Mouse (Mus musculus) Patski (cell line): ENCODE results near the gene Rfwd3. TPM values are rescaled to one million over a fixed set of nuclear protein-coding genes. Genes with fewer than 3 reads are reported as not detected.
"Not testable (repeated sequence)": the region's sequence is repeated elsewhere in the genome, so short reads cannot be mapped to it uniquely, and the experiment has no call there.

Experiments used
- ATAC-seq: fragments of 100-300 bp; one replicate; pipeline ENCODE4 v1.8.0; 2021
- CTCF ChIA-PET: fragments of 350-600 bp; sonication (Branson Sonifier 250); formaldehyde crosslinking; loops from one replicate; lab custom pipeline; 2022; ENCODE audit warnings: inconsistent platforms; lab: Charles Lee
- POLR2A ChIA-PET: fragments of 350-600 bp; sonication (Branson Sonifier 250); formaldehyde crosslinking; loops from one replicate; lab custom pipeline; 2022; ENCODE audit warnings: antibody characterized with exemption, inconsistent platforms; lab: Charles Lee
- DNase-seq: peaks from one replicate; pipeline ENCODE4 v3.0.0-alpha.2; 2011; ENCODE audit warnings: low read depth, low spot score
- H3K27me3 ChIP-seq: fragments of 371-371 bp; one replicate; pipeline ENCODE4 v1.5.1; 2021
- CTCF ChIP-seq: fragments of 100-300 bp; IDR thresholded peaks from one replicate; pipeline ENCODE4 v1.5.1; 2021
- in situ Hi-C: fragments of 300-500 bp; cut with MboI; formaldehyde crosslinking; loops from 3 replicates; pipeline ENCODE4 v1.11.1; 2018; ENCODE audit warnings: low pct_unique_long_range_greater_than_20kb, mixed read lengths
- polyA plus RNA-seq: library from polyadenylated mRNA; unstranded; gene quantifications from one replicate; pipeline ENCODE4 v1.2.3, GENCODE M21; 2021

The Rfwd3 gene
- 39.5 TPM for polyA plus RNA-seq

- ATAC-seq (peak; percentile 99), DNase-seq (peak; percentile 89)
- POLR2A ChIA-PET, result interaction anchor here (0.7 to 1.1 kb wide), 3 partner anchors 9 to 280 kb away, joined by 3 to 4 read pairs (median 4); no protein-coding TSS in a partner anchor
- CTCF ChIA-PET, result interaction anchor here (0.9 kb wide), 1 partner anchor 11 kb away, joined by 3 read pairs; no protein-coding TSS in a partner anchor
- no peak for TF ChIP-seq CTCF
- no peaks in the 10 kb centered on the region for H3K27me3 ChIP-seq
- in situ Hi-C loops, result no loop called here
Measured at GRCm38 (mm10) chr8:111299821-111300568, at the start of gene Rfwd3. TSS of gene Rfwd3 (minus strand) at chr8:111300222.

GRCm38 (mm10) chr8:111343225-111343624 lies 43.2 kb upstream of the Rfwd3 start:
- in situ Hi-C loops, result loop anchor here (5.0 to 10.0 kb wide), 3 partner anchors 94 to 322 kb away; no protein-coding TSS in a partner anchor
- CTCF ChIA-PET, result interaction anchor here (0.8 to 2.7 kb wide), 13 partner anchors 10 to 104 kb away, joined by 3 to 29 read pairs (median 6); no protein-coding TSS in a partner anchor
- ATAC-seq (peak; percentile 76), DNase-seq (peak; percentile 10)
- no peaks in the 10 kb centered on the region for H3K27me3 ChIP-seq
- TF ChIP-seq CTCF, result peak; percentile 98
- POLR2A ChIA-PET, result interaction anchor here (0.7 kb wide), 1 partner anchor 97 kb away, joined by 3 read pairs; no protein-coding TSS in a partner anchor

- in situ Hi-C loops, result loop anchor here (5.0 to 10.0 kb wide), 3 partner anchors 97 to 325 kb away; no protein-coding TSS in a partner anchor
- H3K27me3 ChIP-seq, result no peaks in the 10 kb centered on the region
- ATAC-seq (no peak), DNase-seq (no peak)
- CTCF ChIA-PET, result interaction anchor here (0.9 kb wide), 1 partner anchor 10 kb away, joined by 3 read pairs; no protein-coding TSS in a partner anchor
- POLR2A ChIA-PET, result no interaction called here
- TF ChIP-seq CTCF, result no peak
Measured at GRCm38 (mm10) chr8:111340186-111340585, 40.2 kb upstream of the Rfwd3 start.

DNA sequence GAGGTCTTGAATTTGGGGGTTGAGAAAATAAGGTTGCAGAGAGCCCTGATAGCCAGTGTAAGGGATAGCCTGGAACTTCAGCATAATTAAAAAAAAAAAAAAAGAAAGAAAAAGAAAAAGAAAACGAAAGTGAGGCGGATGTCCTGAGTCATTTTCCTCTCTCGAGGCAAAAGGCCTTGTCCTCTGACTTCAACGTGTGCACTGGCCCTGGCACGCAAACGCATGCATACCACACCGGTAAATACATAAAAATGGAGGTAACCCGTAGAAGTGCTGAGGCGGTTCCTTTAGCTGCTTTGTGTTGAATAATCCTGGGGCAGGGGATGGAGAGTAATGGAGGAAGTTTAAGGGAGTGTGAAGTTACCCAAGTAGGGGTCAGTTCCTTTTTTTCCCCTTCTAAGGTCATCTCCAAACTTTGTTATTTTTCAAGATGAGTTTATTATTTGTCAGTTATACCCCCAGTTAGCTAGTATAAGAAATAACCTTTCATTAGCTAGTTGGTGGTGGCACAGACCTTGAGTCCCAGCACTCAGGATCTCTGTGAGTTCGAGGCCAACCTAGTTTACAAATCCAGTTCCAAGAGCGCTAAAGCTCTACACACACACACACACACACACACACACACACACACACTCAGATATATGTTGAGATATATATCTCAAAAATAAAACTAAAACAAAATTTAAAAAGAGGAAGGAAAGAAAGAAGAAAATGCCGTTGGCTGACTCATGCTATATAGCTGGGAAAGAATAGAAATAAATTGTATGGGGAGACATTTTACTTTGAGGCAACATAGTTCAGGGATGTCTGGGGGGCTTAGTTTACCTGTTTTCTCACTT lies 38.6 kb upstream of the Rfwd3 start:
- DNase-seq (no peak), ATAC-seq (no peak)
- H3K27me3 ChIP-seq, result no peaks in the 10 kb centered on the region
- ChIA-PET CTCF (interaction anchor here (0.7 to 1.6 kb wide), 4 partner anchors 22 to 104 kb away, joined by 3 to 5 read pairs (median 4); no protein-coding TSS in a partner anchor), POLR2A (interaction anchor here (0.7 kb wide), 1 partner anchor 84 kb away, joined by 3 read pairs; no protein-coding TSS in a partner anchor)
- TF ChIP-seq CTCF, result no peak
- in situ Hi-C loops, result no loop called here

DNA sequence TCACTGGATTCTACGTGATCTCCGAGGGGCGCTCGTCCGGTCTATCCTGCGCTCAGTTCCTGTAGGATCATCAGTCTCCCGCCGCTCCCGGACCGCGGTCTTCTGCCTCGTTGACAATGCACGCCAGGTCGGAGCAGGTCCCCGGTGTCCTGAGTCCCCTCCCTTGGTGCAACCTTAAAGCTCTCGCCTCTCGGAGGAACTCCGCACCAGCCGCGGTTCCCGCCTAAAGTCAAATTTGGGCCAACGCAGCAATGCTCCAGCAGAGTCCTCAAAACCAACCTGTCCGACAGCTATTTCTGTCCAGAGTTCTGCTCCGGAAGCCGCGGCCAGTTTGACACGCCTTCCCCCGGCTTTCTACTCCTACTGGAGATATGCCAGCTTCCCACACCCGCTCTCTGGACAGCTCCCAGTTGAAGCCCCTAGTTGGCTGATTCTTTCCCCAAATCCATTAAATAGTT lies 37.9 kb upstream of the Rfwd3 start, which contains the start of gene Mlkl:
Gene Mlkl (minus strand): TSS at position 288 of the 458 bp plus-strand sequence.
- ATAC-seq (peak; percentile 58), DNase-seq (peak; percentile 20)
- TF ChIP-seq CTCF, result no peak
- in situ Hi-C loops, result no loop called here
- ChIA-PET POLR2A (no interaction called here), CTCF (interaction anchor here (1.0 to 1.6 kb wide), 3 partner anchors 21 to 105 kb away, joined by 3 to 5 read pairs (median 5); no protein-coding TSS in a partner anchor)
- H3K27me3 ChIP-seq, result no peaks in the 10 kb centered on the region

GRCm38 (mm10) chr8:111337311-111337889 lies 37.4 kb upstream of the Rfwd3 start:
- no peak for TF ChIP-seq CTCF
- in situ Hi-C loops, result no loop called here
- ChIA-PET POLR2A (no interaction called here), CTCF (interaction anchor here (1.0 kb wide), 1 partner anchor 21 kb away, joined by 3 read pairs; no protein-coding TSS in a partner anchor)
- peak; percentile 20 for ATAC-seq
- H3K27me3 ChIP-seq, result no peaks in the 10 kb centered on the region
- DNase-seq, result no peak

- peak; percentile 52 for TF ChIP-seq CTCF
- ATAC-seq (no peak), DNase-seq (no peak)
- POLR2A ChIA-PET, result no interaction called here
- CTCF ChIA-PET, result no interaction called here
- H3K27me3 ChIP-seq, result no peaks in the 10 kb centered on the region
- in situ Hi-C loops, result no loop called here
Measured at GRCm38 (mm10) chr8:111336692-111337091, 36.7 kb upstream of the Rfwd3 start.

- no peak for TF ChIP-seq CTCF
- CTCF ChIA-PET, result no interaction called here
- no peak for DNase-seq
- in situ Hi-C loops, result no loop called here
- no peak for ATAC-seq
- POLR2A ChIA-PET, result no interaction called here
- H3K27me3 ChIP-seq, result peaks cover 9% of the 10 kb centered on the region
Measured at GRCm38 (mm10) chr8:111325222-111325790, 25.3 kb upstream of the Rfwd3 start.

DNA sequence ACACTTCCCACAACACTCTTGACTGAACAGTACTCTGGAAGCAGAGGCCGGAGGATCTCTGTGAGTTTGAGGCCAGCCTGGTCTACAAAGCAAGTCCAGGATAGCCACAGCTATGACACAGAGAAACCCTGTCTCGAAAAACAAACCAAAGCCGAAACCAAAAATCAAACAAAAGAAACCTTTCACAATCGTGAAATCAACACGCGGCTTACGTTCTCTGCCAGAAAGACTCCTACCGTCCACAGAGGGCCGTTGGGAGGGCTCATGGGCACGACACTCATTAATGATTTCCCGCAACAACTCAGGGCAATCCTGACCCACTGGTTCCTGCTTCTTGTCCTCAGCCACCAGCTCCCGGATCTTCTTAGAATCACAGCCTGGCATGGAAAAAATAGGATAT lies 14.7 kb upstream of the Rfwd3 start:
- ChIA-PET POLR2A (no interaction called here), CTCF (no interaction called here)
- no peak for TF ChIP-seq CTCF
- in situ Hi-C loops, result no loop called here
- ATAC-seq (no peak), DNase-seq (no peak)
- no peaks in the 10 kb centered on the region for H3K27me3 ChIP-seq

DNA sequence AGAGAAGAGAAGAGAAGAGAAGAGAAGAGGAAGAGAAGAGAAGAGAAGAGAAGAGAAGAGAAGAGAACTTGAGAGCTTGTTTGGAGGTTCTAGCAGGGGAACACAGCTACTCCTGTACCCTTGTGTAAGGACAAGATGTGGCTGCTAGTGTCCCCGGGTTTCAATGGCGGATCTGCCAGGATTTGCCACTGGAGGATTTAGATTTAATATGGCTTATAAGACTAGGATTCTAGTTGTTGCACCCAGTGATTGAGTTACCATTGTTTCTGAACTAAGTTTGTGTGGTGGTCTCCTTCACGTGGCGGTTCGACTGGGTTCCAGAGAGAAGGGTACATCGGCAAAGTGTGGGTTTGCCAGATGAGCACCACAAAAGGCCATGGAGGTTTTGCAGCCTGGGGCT lies 13.9 kb upstream of the Rfwd3 start:
- POLR2A ChIA-PET, result not testable (repeated sequence)

More for the DNA sequence above, 13.9 kb upstream of the Rfwd3 start:
- H3K27me3 ChIP-seq, CTCF ChIA-PET, ATAC-seq, in situ Hi-C loops, DNase-seq: not testable (repeated sequence)
